Mouse (Mus musculus) ES-CJ7 (cell line): ENCODE data around the gene Clec3a.

Experiments used
- DNase-seq: peaks from one replicate; pipeline ENCODE4 v3.0.0; 2011; ENCODE audit warnings: low read depth, low spot score

The Clec3a gene

GRCm38 (mm10) chr8:114417786-114418185 lies at the start of gene Clec3a:
Gene Clec3a, plus strand, starts transcription at chr8:114418086.
- DNase-seq, result no peak

DNA sequence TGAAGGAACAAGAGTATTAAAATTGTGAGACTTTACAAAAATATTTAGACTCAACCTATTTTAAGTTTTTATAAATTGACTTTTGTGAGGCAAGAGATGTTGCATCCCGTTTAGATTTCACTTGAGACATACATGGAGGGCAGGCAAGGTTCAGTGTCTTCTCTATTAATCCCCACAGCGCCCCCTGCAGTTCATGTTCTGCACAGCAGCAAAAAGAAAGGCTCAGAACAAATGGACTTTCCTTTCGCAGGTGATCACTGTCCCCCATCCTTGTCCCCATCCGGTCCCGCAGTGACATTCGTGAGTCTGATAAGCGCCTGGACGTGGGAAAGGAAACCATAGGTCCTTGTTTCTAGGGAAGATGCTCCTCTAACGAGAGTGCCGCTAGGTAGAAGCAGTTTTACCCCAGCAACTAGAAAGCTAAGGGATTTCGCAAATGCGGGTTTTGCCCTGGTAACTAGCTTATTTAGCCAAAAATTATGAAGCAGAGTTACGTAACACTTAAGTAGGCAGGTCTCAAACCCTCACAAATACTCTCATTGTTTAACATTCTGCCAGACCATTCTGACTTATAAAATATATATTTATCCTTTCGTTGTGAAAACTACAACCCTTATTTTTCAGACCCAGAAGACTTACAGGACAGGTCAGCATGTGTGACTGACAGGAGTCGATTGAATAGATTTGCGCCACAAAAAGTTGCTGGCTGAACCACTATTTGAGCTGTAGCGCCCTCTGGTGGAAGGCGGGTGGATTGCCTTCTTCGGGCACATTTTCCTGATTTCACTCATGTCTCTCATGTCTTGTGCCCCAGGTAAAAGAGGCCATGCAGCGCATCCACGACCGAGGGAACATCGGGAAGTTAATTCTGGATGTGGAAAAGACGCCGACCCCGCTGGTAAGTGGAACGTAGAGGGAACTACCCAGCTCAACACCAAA lies 48.6 kb upstream of the Clec3a start:
- peak; percentile 90 for DNase-seq

GRCm38 (mm10) chr8:114374390-114374789 lies 43.5 kb upstream of the Clec3a start:
- no peak for DNase-seq

DNA sequence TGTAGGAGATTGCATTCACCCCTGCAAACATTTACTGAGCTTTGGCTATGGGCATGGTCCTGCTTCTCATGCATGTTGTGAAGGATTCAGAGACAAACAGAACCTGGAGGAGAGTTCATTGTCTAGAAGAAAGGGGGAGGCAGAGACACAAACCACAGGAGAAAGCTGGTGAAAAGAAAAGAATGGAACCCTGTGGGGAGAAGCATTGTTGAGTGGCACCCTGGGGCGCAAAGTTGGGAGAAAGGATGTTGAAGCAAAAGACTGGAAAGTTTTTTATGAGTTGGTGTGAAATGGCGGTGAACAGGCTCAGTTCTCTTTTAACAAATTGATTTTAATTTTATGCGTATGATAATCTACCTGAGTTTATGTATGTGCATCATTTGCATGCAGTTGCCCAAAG lies 33.7 kb upstream of the Clec3a start:
- DNase-seq, result peak; percentile 75

GRCm38 (mm10) chr8:114387494-114387893 lies 30.4 kb upstream of the Clec3a start:
- no peak for DNase-seq

DNA sequence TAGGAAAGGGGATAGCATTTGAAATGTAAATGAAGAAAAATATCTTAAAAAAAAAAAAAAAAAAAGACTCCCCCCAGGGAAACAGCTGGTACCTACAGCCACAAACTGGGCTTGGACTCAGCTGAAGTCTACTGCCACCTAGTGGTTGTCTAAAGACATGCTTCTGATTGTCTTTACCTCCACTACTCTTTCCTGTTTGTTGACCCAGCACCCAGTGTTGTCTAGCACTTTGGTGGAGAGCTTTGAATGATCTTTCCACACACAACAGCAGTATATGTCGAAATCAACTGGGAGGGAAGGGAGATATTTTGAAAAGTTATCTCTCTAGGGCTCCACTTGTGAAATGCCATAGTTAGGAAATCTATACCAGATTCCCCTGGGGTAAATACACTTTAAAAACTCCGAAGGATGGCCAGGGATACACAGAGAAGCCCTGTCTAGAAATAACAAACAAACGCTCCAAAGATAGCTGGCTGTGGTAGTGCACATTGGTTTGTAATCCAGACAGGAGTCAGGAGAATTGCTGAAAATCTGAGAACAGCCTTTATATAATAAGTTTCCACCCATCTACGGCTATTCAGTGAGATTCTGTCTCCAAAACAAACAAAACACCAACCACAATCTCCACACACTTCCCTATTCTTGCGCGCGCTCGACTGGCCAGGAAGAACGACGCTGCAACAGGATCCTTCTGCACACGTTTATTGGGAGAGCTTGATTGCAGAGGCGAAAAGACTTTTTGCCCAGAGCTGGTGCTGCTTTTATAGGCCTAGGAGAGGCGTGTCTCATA lies 27.2 kb upstream of the Clec3a start:
- peak; percentile 73 for DNase-seq

DNA sequence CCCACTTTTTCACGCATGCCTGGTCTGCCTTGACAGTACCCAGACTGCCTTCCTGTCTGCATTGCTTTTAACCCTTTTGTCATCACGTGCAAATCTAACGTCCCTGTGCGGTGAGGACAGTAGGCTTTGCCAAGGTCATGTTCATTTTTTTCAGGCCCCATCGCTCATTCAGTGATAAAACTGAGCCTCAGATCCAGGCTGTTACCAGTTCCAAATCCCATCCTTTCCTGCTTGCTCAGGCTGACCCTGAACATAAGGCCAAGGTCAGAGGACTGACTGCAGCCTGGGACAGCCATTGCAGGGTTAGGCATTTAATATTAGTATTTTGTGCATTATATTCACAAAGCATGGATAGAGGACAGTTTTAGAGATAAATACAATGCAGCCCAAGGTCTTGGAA lies 19.6 kb upstream of the Clec3a start:
- DNase-seq, result peak; percentile 67

DNA sequence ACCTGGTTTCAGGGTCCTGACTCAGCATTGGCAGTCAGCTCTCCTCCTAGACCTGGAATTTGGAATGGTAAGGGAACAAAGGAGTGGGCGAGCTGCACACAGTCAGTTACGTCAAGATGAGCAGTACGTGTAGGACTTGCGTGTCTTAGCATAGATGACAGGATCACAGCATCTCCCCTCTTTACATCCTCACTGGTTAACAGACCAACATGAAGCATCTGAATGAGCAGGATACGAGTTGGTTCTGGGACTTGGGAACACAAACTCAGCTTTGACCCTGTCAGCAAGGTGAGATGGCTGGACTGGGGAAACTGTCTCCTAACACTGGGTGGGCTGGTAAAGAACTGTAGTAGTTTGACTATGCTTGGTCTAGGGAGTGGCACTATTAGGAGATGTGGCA lies 18.6 kb upstream of the Clec3a start:
- peak; percentile 82 for DNase-seq

DNA sequence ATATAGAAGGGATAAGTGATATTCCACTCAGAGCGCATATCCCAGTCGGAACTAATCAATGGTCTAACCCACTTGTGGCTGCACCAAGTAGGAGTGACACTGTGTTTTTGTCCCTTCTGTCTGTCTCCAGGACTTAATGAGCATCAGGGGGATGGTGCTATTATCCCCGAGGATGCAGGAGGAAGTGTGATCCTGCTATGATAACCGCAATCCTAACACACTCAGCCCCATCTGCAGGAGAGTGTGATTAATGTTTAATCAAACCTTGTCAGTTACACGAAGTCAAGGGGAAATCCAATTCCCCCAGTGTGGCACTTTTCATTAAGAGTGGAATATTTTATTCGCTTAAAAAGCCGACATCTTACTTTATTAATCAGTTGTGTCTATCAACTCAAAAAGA lies 16.2 kb upstream of the Clec3a start:
- DNase-seq, result no peak

DNA sequence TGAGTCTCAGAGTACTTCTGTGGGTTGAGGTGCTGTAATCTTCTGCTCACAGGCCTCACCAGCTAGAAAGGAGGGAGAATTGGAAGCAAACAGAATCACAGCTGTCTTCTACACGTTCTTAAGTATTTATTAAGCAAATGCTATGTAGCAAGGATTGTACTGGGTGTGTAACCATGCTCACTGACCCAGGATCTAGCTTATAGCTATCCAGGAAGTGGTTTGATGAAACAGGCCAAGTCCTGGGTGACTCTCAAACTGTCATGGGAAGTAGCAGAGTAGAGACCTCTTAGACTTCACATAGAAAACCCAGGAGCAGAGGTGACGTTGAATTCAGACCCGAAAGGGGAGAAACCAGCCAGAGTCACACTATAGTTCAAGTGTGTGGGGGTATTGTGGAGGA lies 6.5 kb upstream of the Clec3a start:
- no peak for DNase-seq

- DNase-seq, result no peak
These were observed 600 bp downstream of the Clec3a start for GRCm38 (mm10) chr8:114418486-114418885.

GRCm38 (mm10) chr8:114418904-114419303 lies 1.0 kb downstream of the Clec3a start:
- no peak for DNase-seq

GRCm38 (mm10) chr8:114421544-114421943 lies 3.7 kb downstream of the Clec3a start:
- DNase-seq, result no peak

- DNase-seq, result peak; percentile 61
These were observed 20.4 kb downstream of the Clec3a start for GRCm38 (mm10) chr8:114438236-114438635.

- peak; percentile 99 for DNase-seq
These were observed 21.7 kb downstream of the Clec3a start, which contains the start of gene Wwox for GRCm38 (mm10) chr8:114439334-114440204. Gene Wwox, plus strand, starts transcription at chr8:114439655.

GRCm38 (mm10) chr8:114440205-114440589 lies 22.3 kb downstream of the Clec3a start:
- DNase-seq, result peak; percentile 58

GRCm38 (mm10) chr8:114441616-114442015 lies 23.7 kb downstream of the Clec3a start:
- DNase-seq, result peak; percentile 81

- no peak for DNase-seq
These were observed 29.0 kb downstream of the Clec3a start for GRCm38 (mm10) chr8:114446884-114447283.

DNA sequence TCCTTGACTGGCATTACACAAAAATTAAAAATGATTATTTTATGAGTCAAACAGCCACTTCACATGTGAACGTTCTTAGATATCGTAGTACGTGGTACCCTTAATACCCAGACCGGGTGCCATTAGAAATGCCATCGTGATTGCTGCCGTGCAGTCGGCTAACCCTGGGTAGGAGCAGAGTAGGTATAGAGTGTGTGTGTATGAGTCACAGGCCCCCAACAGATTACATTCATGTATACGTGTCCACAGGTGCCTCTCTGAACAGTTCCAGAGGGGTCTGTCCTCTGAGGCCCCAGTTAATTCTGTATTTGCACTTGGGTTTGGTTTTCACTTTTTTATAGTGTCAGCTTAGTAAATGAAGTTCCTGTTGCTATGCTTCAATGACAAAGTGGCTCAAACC lies 34.4 kb downstream of the Clec3a start:
- no peak for DNase-seq

DNA sequence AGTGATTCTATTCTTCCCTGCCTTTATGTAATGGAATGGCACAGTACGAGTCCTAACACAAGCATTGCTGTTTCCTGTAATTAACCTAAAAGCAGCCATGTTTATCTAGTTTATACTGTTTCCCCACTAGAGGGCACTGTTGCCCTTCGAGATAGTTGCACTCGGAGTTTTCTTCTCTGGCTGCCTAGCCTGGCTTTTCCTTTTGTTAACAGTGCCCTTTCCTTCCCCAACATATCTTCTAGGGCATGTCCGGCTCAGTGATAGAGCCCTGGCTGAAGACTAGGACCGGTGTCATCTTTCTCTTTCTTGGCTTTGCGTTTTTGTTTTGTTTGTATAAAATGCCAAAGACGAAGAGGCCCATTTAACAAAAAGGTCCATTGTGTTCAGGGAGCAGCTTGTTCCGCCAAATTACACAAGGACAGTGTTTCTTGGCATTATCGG lies 34.9 kb downstream of the Clec3a start:
- peak; percentile 79 for DNase-seq

DNA sequence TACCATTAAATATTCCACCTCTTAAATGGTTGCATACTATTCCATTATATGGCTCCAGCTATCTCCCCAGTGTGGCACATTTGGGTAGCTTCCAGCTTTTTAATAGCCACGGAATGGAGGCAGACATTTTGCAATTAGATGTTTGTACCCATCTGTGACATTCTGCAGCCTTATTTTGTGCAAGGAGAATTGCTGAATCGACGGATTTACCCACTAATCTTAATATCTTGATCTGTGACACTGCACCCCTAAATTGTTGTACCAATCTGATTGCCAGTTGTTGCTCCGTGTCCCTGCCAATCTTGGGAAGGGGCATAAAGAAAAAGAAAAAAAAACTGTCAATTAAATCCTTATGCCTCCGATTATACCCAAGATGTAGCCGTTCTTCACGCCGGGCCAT lies 37.4 kb downstream of the Clec3a start:
- DNase-seq, result no peak
